Mouse (Mus musculus) right cerebral cortex, postnatal 14 days (tissue): ENCODE results near the gene Rnf152.

Source experiments
- DNase-seq: peaks from one replicate; pipeline ENCODE4 v3.0.0; 2022

Rnf152 gene

GRCm38 (mm10) chr1:105311899-105312600 is 44.5 kb downstream of the Rnf152 start:
- DNase-seq: no peak

DNA sequence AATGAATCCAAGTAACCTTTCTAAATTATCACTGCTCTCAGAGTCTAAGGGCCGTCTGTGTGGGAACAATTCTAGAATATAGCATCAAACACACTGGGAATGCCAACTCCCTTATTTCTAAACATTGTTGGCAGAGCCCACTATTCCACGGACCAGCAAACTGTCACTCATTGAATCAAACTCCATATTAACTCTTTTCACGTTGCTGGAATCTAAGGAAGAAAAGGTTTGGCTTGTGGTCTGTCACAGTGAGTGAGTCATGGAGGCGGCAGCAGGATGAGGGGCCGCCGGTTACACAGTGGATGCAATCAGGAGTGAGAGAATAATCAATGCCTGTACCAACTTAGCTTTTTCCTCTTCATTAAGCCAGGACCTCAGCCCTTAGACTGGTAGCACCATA is 54.3 kb downstream of the Rnf152 start:
- DNase-seq: no peak

- DNase-seq: peak; percentile 16
Observed at GRCm38 (mm10) chr1:105301764-105302163, 54.7 kb downstream of the Rnf152 start.

DNA sequence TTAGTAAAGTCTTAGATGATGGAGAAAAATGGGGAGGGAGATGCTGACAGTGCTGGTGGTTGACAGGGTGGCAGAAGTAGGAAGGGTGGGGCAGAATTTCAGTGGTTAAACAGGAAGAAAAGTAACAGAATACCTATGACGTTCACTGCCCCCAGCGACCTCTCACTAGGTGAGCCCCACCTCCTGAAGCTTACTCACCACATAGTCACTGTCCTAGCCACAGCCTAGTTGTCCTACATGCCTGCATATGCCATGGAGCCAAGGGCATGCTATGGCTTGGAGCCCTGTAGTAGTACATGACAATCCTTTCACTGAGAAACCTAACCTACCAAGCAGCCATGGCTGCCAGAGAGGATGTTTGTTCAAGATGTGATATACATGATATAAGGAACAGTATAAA is 64.7 kb downstream of the Rnf152 start:
- no peak for DNase-seq

- DNase-seq: no peak
Observed at GRCm38 (mm10) chr1:105287536-105287935, 69.0 kb downstream of the Rnf152 start.

DNA sequence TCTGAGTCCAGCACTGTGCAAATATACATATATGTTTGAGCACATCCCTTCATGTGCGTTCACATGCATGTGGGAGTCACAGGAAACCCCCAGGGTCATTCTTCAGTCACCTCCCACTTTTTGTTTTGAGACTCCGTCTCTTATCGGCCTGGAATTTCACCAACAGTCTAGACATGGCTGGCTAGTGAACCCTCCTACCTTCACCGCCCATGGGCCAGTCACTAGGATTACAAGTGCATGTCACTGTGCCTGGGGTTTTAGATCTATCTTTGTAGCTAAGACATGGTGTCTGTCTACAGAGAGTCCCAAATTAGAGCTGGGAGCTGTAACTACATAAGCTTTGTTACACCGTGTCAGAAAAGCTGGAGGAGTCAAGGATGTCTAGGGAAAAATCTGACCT is 69.6 kb downstream of the Rnf152 start:
- DNase-seq: no peak

GRCm38 (mm10) chr1:105285001-105285400 is 71.5 kb downstream of the Rnf152 start:
- no peak for DNase-seq

- DNase-seq: no peak
Observed at GRCm38 (mm10) chr1:105284116-105284515, 72.4 kb downstream of the Rnf152 start.

- DNase-seq: no peak
Observed at GRCm38 (mm10) chr1:105281277-105281676, 75.2 kb downstream of the Rnf152 start.

DNA sequence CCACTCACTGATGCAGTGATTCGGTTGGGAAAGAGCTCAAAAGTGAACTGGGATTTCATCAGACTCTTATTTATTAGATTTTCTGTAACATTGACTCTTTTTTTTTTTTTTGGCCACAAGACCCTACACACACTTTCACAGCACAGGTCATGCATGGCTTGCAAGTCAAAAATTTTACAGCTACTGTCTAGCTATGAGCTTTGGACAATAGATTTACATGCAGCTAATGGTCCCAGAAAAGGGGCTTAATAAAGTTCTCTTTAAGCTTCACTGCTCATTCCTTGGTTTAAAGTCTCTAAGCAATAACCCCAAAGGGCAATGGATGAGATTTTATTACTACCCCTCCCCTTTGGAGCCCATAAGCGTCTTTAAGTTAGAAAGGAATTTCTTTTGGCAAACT is 76.3 kb downstream of the Rnf152 start:
- DNase-seq: no peak

GRCm38 (mm10) chr1:105274500-105275194 is 81.9 kb downstream of the Rnf152 start:
- no peak for DNase-seq

DNA sequence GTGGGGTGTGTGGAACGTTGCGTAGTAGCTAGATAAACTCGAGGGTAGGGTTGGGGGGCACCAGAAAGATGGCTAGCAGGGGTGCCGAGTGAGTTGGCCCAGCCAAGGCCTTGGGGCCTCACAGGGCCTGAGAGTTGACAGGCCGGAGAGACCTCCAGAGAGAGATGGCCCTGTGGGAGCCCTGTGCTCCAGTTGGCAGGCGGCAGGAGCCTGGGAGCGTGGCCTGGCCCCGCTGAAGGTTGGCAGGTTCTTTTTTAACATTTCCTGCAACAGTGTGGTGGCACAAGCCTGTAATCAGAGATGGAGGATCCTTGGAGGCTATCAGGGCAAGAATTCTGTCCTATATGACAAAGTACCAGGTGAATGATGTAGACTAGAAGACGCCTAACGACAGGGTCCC is 85.4 kb downstream of the Rnf152 start:
- DNase-seq: no peak

DNA sequence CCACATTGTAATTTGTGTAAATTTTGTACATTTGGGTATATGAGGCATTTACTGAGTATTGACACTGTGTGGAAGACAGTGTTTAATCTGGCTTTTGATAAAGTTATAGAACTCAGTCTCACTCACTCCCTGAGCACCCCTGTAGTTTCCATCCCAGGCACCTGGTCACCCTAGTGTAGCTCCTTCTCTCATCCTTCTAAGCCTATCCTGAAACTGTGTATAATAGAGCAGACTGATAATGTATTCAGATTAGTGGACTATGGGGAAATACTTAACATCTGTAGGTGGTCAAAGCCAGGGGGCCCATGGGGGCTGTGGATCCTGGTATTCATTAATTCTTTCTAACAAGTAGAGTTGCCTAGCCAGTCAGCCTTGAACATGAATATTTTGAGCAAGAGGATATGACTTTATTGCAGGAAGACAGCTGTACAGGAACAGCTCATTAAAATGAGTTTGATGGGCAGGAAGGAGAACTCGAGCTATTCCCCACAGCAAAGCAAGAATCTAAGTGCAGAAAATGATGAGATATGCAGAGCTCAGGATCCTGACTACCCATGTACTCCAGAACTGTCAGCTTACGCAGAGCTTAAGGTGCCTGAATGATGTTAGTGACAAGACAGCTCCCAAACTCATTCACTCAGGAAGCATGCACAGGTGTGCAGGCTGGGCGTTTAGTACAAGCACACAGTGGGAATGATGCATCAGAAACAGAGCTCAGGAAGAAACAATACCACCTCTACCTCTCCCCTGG is 93.1 kb downstream of the Rnf152 start:
- DNase-seq: no peak

- DNase-seq: no peak
Observed at GRCm38 (mm10) chr1:105260200-105260599, 96.3 kb downstream of the Rnf152 start.

GRCm38 (mm10) chr1:105257199-105257598 is 99.3 kb downstream of the Rnf152 start:
- DNase-seq: no peak

- no peak for DNase-seq
Observed at GRCm38 (mm10) chr1:105249190-105249589, 107.3 kb downstream of the Rnf152 start.

DNA sequence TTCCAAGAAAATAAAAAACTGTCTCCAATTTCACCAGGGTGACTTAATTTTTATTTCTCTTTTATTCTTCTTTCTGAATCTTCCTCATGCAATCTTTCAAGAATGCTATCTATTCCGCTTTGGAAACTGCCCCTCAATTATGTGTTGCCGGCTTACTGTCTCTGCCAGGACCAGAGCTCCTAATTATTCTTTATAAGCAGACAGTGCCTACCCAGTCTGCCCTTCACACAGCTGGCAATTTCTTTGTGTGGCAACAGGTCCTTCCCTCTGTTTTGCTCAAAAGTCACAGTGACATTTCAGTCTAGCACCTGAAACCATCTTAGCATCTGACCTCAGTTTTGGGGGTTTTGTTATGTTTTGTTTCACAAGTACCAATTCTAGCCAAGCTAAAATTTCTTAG is 109.9 kb downstream of the Rnf152 start:
- DNase-seq: no peak

GRCm38 (mm10) chr1:105246075-105246574 is 110.4 kb downstream of the Rnf152 start:
- no peak for DNase-seq

- DNase-seq: no peak
Observed at GRCm38 (mm10) chr1:105243359-105244142, 113.0 kb downstream of the Rnf152 start.

GRCm38 (mm10) chr1:105240185-105240584 is 116.3 kb downstream of the Rnf152 start:
- DNase-seq: no peak
